Mouse (Mus musculus) lung, adult 18-20 months (tissue): Measurements from ENCODE around the gene Cycs.
A peak's percentile ranks its signal among the peaks of the same experiment; 100 is the strongest.
"Not testable (repeated sequence)": the region's sequence is repeated elsewhere in the genome, so short reads cannot be mapped to it uniquely, and the experiment has no call there.

Experiments used
- DNase-seq, 2 experiments: peaks; one replicate each; pipeline ENCODE4 v3.0.0; 2022; ENCODE audit warnings: mixed read lengths in 2 of 2

Gene Cycs

DNA sequence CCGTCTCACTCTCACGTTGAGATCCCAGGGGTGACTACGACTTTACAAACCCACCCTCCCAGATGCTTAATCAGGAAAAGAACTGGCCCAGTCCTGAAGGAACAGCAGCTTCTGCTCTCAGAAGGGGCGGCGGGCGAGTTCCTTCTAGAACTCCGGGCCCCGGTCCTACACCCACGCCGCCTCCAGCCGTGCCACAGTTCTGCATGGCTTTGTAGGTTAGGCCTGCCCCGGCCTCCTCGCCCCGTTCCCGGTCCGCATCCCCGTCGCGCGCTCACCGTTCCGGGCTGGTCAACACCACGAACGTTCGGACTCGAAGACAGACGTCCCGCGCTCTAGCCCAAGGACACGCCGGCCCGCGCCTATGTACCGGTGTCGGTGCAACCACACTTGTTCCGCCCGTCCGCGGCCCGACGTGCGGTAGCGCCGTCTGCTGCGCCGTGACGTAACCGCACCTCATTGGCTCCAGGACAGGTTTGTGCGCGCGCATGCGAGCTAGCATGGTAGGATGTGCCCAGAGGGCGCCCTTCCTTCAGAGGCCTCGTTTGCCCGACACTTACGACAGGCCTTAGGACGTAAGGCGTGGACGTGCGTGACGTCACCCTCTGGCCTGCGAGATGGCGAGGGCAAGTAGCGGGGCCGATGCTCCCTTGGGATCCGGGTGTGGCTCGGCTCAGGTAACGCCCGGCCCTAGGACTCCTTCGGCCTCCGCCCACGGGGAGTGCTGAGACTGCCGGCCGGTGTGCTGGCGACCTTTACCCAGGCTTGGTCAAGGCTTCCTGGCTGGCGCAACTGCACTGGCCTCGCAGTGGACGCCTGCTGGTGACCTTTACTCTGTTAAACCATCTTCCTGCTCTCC is at the start of gene Cycs:
Gene Cycs (minus strand): TSS at position 398 of the 856 bp plus-strand sequence.
- peak; percentile 99 for DNase-seq

DNA sequence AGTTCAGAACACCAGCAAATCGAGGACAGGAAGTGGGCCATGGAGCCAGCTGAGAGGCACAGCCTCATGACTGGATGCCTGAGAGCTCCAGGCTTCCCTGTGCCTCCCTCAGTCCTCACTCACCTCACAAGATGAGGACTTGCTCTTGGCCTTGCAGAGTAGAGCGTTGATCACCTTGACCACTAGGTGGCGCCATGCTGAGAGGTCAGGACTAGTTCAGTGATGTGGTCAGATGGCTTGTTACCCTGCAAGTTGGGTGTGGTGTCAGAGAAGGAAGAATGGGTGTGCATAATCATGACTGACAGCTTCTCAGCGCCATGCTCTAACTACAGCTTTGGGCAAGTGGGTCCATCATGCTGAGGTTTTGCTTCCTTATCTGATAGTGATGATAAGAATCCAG is 35.3 kb upstream of the Cycs start:
- DNase-seq: peak; percentile 25 to 55

GRCm38 (mm10) chr6:50598560-50598959 is 32.2 kb upstream of the Cycs start:
- DNase-seq: peak; percentile 44 to 66

DNA sequence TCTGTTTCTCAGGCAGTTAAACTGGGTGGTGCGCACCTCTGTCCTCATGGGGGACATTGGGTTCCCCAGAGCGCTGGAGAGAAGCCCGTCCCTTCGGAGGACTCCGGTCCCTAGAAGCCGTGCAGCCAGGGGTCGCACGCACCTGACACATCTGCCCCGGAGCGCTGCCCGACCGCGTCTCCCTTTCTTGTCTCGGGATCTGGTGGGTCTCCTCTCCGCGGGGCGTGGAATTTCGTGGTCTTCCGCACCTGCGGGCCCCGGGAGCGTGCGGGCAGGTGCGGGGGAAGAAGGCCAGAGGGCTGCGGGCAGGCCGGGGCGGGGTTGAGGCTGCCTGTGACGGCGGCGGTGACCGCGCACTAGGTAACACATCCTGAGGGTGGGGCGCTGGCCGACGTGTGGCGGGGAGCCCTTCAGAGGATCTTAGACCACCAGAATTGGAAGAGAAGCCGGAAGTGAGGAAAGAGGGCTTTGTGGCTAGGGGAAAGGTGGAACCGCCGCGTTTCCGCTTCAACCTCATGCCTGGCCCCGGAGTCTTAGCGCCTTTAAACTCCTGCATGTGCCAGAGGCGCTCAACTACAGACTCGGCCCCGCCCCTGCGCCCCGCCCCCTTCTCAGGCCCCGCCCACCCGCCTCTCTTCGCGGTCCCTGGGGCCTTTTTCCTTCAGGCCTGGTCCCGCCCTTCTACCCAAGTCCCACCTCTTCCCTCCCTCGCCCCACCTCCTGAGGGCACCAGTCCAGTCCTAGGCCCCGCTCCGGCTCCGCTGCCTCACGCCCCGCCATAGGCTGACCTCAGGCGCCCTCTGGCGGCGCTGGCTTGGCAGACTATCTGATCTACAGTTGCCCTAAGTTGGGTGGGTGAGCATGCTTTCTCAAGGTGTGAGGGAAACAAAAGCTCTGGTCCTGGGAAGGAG is 30.2 kb upstream of the Cycs start, which contains the start of gene 4921507P07Rik:
Gene 4921507P07Rik (minus strand): TSS at position 332 of the 911 bp plus-strand sequence.
- peak; percentile 96 to 98 for DNase-seq

DNA sequence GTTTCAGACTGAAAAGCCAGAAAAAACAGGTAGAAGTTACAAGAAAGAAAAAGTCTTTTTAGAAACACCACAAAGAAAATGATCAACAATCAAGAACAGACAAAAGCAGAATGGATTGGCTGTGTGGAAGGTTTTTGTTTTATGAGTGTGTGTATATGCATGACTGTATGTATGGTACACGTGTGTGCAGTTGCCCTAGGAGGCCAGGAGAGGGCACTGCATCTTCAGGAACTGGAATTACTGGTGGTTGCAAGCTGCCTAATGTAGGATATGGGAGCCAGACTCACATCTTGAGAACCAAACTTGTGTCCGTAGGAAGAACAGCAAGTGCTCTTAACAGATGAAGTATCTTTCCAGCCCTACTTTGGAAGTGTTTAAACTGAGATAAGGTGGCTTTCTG is 28.0 kb upstream of the Cycs start:
- no peak for DNase-seq

DNA sequence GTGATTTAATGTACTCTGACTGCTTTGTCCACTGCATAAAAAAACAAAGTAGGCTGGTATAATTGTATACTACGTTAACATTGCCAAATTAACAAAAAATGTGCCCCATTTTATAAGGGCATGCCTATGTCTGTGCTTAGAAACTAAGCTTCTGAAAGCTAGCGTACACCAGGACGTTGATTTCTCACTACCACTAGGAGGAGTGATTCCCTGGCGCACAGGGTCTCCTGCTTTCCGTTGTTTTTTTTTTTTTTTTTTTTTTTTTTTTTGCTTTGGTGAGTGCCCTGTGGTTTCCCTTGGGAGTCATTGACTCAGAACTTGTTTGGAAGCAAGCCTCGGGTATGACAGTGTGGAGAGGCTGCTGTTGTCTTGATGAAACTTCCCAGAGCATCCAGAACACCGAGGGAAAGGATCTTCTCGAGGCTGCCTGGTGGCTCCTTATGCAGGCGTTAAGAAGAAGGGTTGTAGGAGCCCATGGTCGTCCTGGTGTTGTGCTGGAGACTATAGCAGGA is 27.1 kb upstream of the Cycs start:
- no peak for DNase-seq

DNA sequence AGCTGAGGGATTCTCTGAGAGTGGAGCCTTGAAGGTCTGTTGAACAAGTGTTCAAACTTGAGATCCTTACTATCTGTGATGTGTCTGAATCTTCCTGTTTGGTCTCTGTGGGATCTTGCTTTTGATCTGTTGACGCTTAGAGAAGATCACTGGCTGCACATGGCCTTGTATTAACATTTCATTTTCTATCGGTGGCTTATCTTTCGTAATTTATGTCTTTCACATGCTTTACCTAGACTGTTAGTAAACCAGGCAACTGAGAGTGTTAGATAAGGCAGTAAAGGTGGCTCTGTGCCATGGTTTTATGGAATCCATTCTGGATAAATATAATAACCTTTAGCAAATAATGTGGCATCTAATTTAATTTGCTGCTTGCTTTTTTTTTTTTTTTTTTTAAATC is 23.9 kb upstream of the Cycs start:
- no peak for DNase-seq

DNA sequence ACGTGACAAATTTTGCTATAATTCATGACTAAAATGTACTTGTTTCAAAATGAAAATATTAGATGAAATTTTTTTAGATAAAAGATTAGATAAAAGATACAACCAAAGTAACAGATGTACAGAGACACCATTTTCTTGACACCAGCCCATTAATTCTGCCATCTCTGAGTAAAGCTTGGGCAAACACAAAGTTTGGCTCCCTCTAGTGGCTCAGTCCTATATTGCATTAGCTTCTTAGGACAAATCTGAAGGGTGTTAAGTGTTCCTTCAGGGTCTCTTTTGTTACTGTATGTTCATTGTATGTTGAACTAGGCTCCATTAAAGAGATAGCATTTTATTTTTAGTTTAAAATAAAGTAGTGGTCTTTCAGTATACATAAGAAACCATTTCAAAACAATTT is 21.9 kb upstream of the Cycs start:
- peak in 1 of 2 experiments; percentile 62 for DNase-seq

DNA sequence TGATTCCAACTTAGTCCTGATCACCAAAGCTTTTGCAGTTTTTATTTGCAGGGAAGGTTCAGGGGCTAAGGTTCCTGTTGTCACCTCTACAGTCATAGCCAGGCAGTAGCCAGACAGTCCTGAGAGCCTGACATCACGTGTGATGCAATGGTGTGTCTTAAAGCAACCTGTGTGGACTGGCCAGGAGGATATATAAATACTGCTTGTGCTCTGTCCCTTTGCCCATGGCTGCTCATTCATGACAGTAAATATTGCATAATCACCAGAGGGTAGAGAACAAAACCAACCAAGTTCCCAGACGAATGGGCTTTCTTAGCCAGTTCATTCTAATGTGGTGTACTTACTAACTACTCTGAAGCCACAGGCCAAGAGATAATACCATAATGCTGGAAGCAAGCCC is 21.1 kb upstream of the Cycs start:
- DNase-seq: no peak

GRCm38 (mm10) chr6:50586316-50586715 is 20.0 kb upstream of the Cycs start:
- DNase-seq: no peak

GRCm38 (mm10) chr6:50585733-50586132 is 19.4 kb upstream of the Cycs start:
- DNase-seq: no peak

DNA sequence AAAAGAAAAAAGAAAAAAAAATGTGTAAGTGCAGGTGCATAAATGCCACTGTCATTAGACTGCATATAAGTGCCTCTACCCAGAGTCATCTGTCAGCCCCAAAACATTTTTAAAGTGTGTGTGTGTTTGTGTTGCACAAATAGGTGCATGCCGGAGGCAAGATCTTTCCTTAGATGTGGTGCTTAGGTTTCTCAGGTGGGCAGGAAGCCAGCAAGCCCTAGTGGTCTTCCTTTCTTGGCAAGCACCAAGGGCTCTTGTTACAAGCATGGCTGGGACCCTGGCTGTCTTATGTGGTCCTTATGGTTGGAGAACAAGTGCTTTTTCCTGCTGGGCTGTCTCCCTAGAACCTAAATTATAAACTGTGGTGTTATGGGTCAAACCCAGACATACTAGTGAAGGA is 5.3 kb upstream of the Cycs start:
- DNase-seq: no peak

DNA sequence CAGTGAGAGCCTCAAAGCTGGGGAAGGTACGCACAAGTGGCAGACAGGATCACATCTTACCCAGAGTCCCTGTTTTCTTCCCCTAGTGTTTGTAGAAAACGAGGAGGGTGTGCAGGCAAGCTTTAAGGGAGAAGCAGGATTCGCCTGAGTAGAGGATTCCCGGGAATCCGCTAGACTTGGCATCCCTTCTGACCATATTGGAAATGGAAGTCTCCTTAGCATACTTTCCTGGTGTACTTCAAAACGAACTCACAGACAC is 588 bp upstream of the Cycs start:
- DNase-seq: no peak

GRCm38 (mm10) chr6:50563651-50564050 is 2.7 kb downstream of the Cycs start:
- DNase-seq: no peak

GRCm38 (mm10) chr6:50562421-50562820 is 3.9 kb downstream of the Cycs start:
- DNase-seq: no peak

GRCm38 (mm10) chr6:50560776-50561175 is 5.6 kb downstream of the Cycs start:
- DNase-seq: no peak

DNA sequence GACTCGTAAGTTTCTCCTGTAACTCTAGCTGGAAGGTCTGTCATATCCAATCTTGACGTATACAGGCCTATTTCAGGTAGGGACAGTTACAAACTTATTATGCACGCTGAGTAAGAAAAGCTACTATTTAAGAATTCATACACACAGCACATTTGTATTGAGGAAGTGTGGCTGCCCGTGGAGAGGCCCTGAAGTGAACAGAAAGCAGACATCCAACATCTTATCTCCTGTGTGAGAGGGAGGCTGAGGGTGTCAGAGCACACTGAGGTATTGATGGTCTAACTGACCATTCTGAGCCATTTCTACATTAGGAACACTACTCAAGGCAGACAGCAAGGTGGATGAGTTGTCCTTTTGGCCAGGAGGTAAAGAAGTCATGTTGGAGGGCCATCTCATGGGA is 7.5 kb downstream of the Cycs start:
- DNase-seq: no peak

- no peak for DNase-seq
These were observed 8.8 kb downstream of the Cycs start for GRCm38 (mm10) chr6:50557566-50557965.

DNA sequence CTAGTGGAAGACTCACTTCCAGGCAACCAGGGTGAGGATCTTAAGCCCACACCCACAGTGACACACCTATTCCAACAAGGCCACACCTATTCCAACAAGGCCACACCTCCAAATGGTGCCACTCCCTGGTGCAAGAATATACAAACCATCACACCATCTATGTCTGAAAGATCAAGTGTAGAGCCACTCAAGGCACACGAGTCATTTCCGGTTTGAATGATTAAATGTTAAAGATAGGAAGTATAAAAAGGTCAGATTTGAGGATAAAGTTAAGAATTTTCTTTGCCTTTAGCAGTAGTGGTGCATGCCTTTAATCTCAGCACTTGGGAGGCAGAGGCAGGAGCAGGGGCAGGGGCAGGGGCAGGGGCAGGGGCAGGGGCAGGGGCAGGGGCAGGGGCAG is 12.1 kb downstream of the Cycs start:
- not testable (repeated sequence) for DNase-seq

DNA sequence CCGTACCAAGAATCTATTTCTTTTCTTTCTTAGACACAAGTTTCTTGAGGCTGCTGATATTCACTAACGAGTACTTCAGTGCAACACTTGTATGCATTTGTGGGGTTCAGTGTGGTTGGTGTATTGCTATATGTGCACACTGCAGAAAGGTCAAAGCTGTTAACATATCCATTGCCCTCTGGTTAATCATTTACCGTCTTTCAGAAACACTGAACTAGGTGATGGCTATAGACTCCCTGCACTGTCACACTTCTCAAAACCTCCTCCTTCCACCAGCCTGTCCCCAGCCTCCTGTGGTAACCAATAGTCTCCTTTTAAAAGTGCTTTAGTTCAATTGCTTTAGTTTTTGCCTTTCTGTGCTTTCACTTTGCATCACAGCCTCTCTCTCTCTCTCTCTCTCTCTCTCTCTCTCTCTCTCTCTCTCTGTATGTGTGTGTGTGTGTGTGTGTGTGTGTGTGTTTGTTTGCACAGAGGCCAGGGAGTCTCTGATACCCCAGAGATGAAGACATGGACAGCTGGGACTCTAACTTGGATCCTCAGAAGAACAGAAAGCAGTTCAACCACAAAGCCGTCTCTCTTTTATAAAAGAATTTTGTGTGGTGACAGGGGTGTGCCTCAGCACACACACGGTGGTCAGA is 13.3 kb downstream of the Cycs start:
- DNase-seq: no peak

DNA sequence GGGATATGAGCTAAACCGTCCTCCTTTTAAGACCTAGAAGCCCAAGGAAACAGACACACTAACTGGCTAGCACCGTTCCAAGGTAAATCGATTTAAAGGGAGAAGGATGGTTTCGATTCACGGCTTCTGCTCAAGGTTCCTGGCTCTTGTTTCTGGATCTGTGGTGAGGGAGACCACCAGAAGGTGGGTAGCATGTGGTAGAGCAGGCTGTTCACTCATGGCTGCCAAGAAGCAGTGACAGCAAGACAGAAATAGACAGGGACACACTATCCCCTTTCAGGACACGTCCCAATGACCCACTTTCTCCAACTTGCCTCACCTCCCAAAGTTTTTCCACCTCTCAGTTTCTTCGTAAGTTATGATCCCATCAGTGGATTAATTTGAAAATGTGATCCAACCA is 16.5 kb downstream of the Cycs start:
- no peak for DNase-seq

GRCm38 (mm10) chr6:50549051-50549450 is 17.3 kb downstream of the Cycs start:
- no peak for DNase-seq

GRCm38 (mm10) chr6:50545412-50546043 is 20.8 kb downstream of the Cycs start:
- DNase-seq: peak; percentile 25 to 41
